Mouse (Mus musculus) heart, adult 2 months (tissue): ENCODE data around the gene Rbbp5. TPM values are rescaled to one million over a fixed set of nuclear protein-coding genes. Genes with fewer than 3 reads are reported as not detected.

ENCODE experiments used
- DNase-seq, 2 experiments: peaks; one replicate each; pipeline ENCODE4 v3.0.0; 2021
- H3K27ac ChIP-seq: fragments of 200-600 bp; 2 replicates; pipeline ENCODE4 v1.8.1; 2022
- H3K27me3 ChIP-seq: fragments of 200-500 bp; 2 replicates; pipeline ENCODE4 v1.6.1; 2012; ENCODE audit warnings: mild to moderate bottlenecking, low read length, inconsistent platforms, mixed read lengths; ENCODE audit not compliant: control insufficient read depth, insufficient read depth
- H3K36me3 ChIP-seq: fragments of 200-500 bp; 2 replicates; pipeline ENCODE4 v1.6.1; 2012; ENCODE audit warnings: low read length, inconsistent platforms; ENCODE audit not compliant: control insufficient read depth, insufficient read depth
- H3K4me1 ChIP-seq: fragments of 200-500 bp; 2 replicates; pipeline ENCODE4 v1.6.1; 2011; ENCODE audit warnings: low read length; ENCODE audit not compliant: control insufficient read depth, insufficient read depth
- H3K4me3 ChIP-seq: fragments of 200-600 bp; 2 replicates; pipeline ENCODE4 v1.8.1; 2022
- H3K79me2 ChIP-seq: fragments of 200-500 bp; replicated peaks from 2 replicates; pipeline ENCODE4 v1.6.1; 2012; ENCODE audit warnings: mild to moderate bottlenecking, inconsistent platforms, low read length, moderate library complexity, mixed read lengths; ENCODE audit not compliant: control insufficient read depth, insufficient read depth
- H3K9ac ChIP-seq: fragments of 200-500 bp; 2 replicates; pipeline ENCODE4 v1.6.1; 2012; ENCODE audit warnings: low read depth, mild to moderate bottlenecking, control low read depth, inconsistent platforms, low read length, mixed read lengths
- CTCF ChIP-seq: fragments of 200-600 bp; IDR thresholded peaks from 2 replicates; pipeline ENCODE4 v1.8.1; 2022; ENCODE audit warnings: antibody characterized with exemption, mild to moderate bottlenecking, moderate library complexity
- EP300 ChIP-seq: fragments of 200-500 bp; IDR thresholded peaks from 2 replicates; pipeline ENCODE4 v1.6.1; 2011; ENCODE audit warnings: low read depth, low read length, control low read depth; ENCODE audit not compliant: insufficient read depth
- POLR2A ChIP-seq: fragments of 200-500 bp; IDR thresholded peaks from 2 replicates; pipeline ENCODE4 v1.6.1; 2011; ENCODE audit warnings: mild to moderate bottlenecking, low read depth, low read length, control low read depth; ENCODE audit not compliant: insufficient read depth
- WGBS: fragments of 180-500 bp; shearing (Covaris S2); methylation state at CpG from one replicate; pipeline ENCODE4 v1.1.7; 2018; 5-methylcytosine and 5-hydroxymethylcytosine counted together
- intact Hi-C: fragments of 180-260 bp; cut with DNase I; formaldehyde crosslinking; loops from one replicate; pipeline ENCODE4 v1.15.1; 2025
- polyA plus RNA-seq: library from polyadenylated mRNA; depleted of rRNA; stranded (reverse); fragments of >200 nt; gene quantifications from 2 replicates; pipeline ENCODE4 v1.2.3, GENCODE M21; 2012
- total RNA-seq, 2 experiments: library from RNA; stranded (reverse); gene quantifications; 2 replicates each; pipeline ENCODE4 v1.2.3; 2021

The Rbbp5 gene
- total and polyA plus RNA-seq, 3 experiments = 16.7 to 24.5 (median 21.6) TPM

DNA sequence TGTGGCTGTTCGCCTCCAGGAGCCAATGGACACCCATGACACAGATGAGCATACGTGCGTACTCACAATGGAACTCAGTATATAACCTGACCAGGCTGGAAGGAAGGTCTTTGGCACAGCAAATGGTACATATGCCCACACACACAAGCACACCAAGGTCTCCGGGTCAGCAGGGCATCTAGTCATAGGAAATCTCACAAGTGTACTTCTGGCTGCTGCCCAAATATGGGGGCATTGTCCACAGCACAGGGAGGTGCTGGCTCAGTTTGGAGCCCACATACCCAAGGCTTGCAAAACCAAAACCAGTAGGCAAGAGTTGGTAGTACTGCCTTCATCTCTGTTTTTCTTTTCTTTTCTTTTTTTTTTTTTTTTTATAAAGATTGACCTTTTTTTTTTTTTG is 58.4 kb downstream of the Rbbp5 start:
- intact Hi-C loops = no loop called here

DNA sequence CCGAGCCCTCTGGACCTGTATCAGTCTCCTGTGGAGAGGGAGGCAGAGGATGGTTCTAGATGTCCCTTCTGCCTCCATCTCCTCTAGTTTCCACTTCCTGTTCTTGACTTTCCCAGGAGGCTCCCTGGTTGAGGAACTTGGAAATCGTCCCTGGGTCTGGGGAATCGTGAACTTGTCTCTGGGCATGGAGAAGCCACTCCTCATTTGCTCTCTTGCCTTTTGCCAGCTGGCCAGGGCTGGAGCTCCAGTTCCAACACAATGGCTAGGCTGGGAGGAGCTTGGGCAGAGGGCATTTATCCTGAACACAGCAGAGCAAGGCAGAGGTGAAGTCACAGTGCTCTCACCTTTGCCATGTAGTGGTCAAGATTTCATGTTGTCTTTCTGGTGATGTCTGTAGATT is 59.3 kb downstream of the Rbbp5 start:
- no peaks in the 10 kb centered on the region for H3K79me2 ChIP-seq
- DNase-seq = no peak
- no peaks in the 10 kb centered on the region for H3K4me1 ChIP-seq
- H3K27me3 ChIP-seq = peaks cover 4% of the 10 kb centered on the region; the same call in 1 of the 2 replicates
- H3K27ac ChIP-seq = no peak overlapping the region
- TF ChIP-seq CTCF (no peak), EP300 (no peak)
- intact Hi-C loops = no loop called here
- no peak overlapping the region for H3K9ac ChIP-seq
- no peaks in the 10 kb centered on the region for H3K36me3 ChIP-seq
- H3K4me3 ChIP-seq = no peak overlapping the region
- WGBS = 34% methylated on average over 3 of the region's 3 CpGs

More for the DNA sequence above, 58.4 kb downstream of the Rbbp5 start:
- TF ChIP-seq POLR2A (no peak), EP300 (no peak), CTCF (no peak)
- Histone ChIP-seq H3K27me3 (no peaks in the 10 kb centered on the region; the same call in 1 of the 2 replicates), H3K79me2 (no peaks in the 10 kb centered on the region), H3K4me3 (no peak overlapping the region), H3K36me3 (no peaks in the 10 kb centered on the region), H3K4me1 (no peaks in the 10 kb centered on the region), H3K27ac (no peak overlapping the region), H3K9ac (no peak overlapping the region)
- no peak for DNase-seq
- 81% methylated on average over 4 of the region's 4 CpGs for WGBS

DNA sequence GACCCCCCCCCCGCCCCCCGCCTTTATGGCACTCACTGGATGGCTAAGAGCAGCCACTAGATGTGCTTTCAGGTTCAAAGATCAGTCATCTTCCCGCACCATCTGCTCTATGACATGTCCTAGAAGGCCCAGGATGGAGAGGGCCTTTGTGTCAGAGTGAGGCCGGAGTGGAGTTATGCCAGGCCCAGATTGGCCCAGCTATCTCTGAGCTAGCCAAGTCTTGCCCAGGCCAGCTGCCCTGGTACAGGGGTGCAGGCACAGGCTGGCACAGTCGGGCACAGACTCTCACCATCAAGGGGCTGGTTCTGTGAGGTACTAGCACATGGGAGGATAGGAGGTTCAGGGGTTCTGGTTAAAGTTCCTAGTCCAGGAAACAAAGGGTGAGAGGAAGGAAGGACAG is 60.6 kb downstream of the Rbbp5 start:
- Histone ChIP-seq H3K36me3 (no peaks in the 10 kb centered on the region), H3K4me3 (no peak overlapping the region), H3K27me3 (peaks cover 9% of the 10 kb centered on the region; the same call in 1 of the 2 replicates), H3K27ac (no peak overlapping the region), H3K9ac (no peak overlapping the region), H3K79me2 (no peaks in the 10 kb centered on the region), H3K4me1 (no peaks in the 10 kb centered on the region)
- TF ChIP-seq CTCF (no peak), POLR2A (no peak)
- 70% methylated on average over 5 of the region's 5 CpGs for WGBS
- intact Hi-C loops = no loop called here
- no peak for DNase-seq

DNA sequence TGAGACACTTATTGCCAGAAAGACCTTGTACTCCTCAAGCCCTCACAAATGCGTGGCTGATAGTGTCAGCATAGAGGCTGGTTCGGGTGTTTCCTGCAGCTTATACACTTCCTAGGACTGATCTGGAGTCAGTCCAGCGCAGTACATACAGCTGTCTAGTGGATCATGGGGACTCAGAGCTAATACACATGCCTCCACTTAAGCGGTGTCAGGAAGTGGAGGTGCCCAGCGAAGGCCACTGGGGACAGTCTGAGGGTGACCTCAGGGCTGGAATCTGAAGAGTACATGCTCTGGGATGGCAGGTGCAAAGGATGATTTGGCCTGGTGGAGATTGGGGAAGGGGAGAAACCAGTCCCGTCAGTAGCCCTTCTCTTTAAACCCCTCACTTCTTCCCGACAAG is 63.5 kb downstream of the Rbbp5 start:
- Histone ChIP-seq H3K27ac (no peak overlapping the region), H3K9ac (no peak overlapping the region), H3K4me3 (no peak overlapping the region), H3K27me3 (peaks cover 11% of the 10 kb centered on the region; the same call in 1 of the 2 replicates), H3K36me3 (no peaks in the 10 kb centered on the region), H3K79me2 (no peaks in the 10 kb centered on the region), H3K4me1 (no peaks in the 10 kb centered on the region)
- intact Hi-C loops = no loop called here
- WGBS = 37% methylated on average over 7 of the region's 7 CpGs
- TF ChIP-seq CTCF (no peak), POLR2A (no peak), EP300 (no peak)
- DNase-seq = no peak

DNA sequence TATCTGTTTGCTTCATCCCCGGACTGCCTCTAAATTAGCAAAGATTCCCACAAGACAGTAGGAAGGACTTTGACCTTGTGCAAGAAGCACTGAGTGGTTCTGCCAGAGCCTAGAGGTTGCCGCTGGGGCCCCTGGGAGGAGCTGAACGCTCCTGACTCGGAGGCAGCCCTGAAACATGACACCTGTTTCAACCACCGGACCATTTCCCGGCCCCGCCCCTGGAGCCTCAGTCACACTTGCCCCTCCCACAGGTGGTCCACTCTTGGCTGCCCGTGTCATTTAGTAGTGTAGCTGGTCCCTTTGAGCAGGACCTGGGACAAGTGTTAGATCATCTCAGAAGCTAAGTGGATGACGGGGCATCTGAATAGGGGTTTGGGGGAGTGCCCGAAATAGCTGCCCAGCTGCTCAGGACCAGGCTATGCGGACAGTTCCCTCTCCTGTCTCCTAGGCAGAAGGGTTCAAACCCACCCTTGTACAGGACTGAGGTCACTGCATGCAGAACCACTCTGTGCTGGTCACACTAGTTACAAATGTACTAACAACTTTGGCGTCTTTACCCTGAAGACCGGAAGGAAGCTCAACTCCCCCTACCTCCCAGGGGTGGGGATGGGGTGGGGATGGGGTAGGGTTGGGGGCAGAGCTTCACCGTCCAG is 64.1 kb downstream of the Rbbp5 start:
- intact Hi-C loops = no loop called here

DNA sequence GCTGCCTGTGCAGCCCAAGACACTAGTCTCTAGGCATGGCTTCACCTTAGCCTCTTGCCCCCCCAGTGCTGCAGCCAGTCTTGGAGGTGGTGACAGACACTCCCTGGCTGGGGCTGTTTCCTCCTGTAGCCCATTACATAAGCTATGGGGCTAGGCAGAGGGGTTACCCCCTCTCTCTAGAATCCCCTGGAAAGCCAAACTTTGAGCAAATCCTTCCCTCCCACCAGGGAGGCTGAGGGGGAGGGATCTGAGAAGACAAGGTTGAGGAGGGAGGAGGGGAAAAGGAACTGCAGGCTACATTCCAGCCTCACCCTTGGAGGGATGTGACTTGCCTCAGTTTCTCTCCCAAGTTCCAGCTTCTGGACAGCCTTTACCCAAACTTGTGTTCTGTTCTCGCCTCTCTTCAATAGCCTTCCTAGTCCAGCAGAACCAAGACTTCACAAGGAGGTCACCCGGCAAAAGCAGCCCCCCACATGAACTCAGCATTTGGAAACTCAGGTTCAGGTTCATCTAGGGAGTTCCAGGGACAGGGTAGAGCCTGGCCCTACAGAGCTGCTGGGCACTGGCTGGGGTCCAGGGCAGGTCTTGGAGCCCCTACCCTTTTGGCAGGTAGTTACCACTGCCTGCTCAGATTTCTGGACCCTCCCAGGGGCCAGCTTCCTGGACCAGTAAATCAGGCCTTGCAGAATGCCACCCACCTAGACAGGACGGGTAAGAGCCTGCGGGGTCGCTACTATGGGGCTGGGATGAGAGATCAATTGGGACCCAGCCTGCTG is 64.8 kb downstream of the Rbbp5 start:
- 12% methylated on average over 5 of the region's 5 CpGs for WGBS
- Histone ChIP-seq H3K4me3 (no peak overlapping the region), H3K36me3 (no peaks in the 10 kb centered on the region), H3K27ac (no peak overlapping the region), H3K9ac (no peak overlapping the region), H3K27me3 (peaks cover 11% of the 10 kb centered on the region; the same call in 1 of the 2 replicates), H3K4me1 (no peaks in the 10 kb centered on the region), H3K79me2 (no peaks in the 10 kb centered on the region)
- no peak for DNase-seq
- TF ChIP-seq CTCF (no peak), EP300 (no peak), POLR2A (no peak)
- intact Hi-C loops = no loop called here

More for the DNA sequence above, 64.1 kb downstream of the Rbbp5 start:
- no peak overlapping the region for H3K4me3 ChIP-seq
- WGBS = 3% methylated on average over 14 of the region's 14 CpGs
- no peaks in the 10 kb centered on the region for H3K4me1 ChIP-seq
- peak in 1 of 2 experiments; percentile 15 for DNase-seq
- no peaks in the 10 kb centered on the region for H3K36me3 ChIP-seq
- no peak for TF ChIP-seq CTCF
- TF ChIP-seq EP300 = no peak
- TF ChIP-seq POLR2A = no peak
- no peaks in the 10 kb centered on the region for H3K79me2 ChIP-seq
- H3K27me3 ChIP-seq = peaks cover 11% of the 10 kb centered on the region; the same call in 1 of the 2 replicates
- no peak overlapping the region for H3K27ac ChIP-seq
- no peak overlapping the region for H3K9ac ChIP-seq
